Mouse (Mus musculus) neural tube, embryonic 12.5 days (tissue): ENCODE data around the gene Phactr1. TPM values are rescaled to one million over a fixed set of nuclear protein-coding genes. Genes with fewer than 3 reads are reported as not detected.

Experiments used
- ATAC-seq: fragments of 200-750 bp; cut with Nextera tagmentation; 2 replicates; pipeline ENCODE4 v1.8.0; 2017; ENCODE audit warnings: low read depth, mild to moderate bottlenecking, moderate TSS enrichment, moderate library complexity; ENCODE audit not compliant: low FRiP score
- H3K27ac ChIP-seq: fragments of 300-500 bp; sonication (generic); 2 replicates; pipeline ENCODE4 v1.5.1; 2016
- H3K27me3 ChIP-seq: fragments of 300-500 bp; sonication (generic); replicated peaks from 2 replicates; pipeline ENCODE4 v1.6.1; 2016; ENCODE audit warnings: mild to moderate bottlenecking
- H3K36me3 ChIP-seq: fragments of 300-500 bp; sonication (generic); 2 replicates; pipeline ENCODE4 v1.6.1; 2016; ENCODE audit warnings: mild to moderate bottlenecking
- H3K4me1 ChIP-seq: fragments of 300-500 bp; sonication (generic); 2 replicates; pipeline ENCODE4 v1.6.1; 2016
- H3K4me2 ChIP-seq: fragments of 300-500 bp; sonication (generic); replicated peaks from 2 replicates; pipeline ENCODE4 v1.6.1; 2016; ENCODE audit warnings: mild to moderate bottlenecking
- H3K4me3 ChIP-seq: fragments of 300-500 bp; sonication (generic); 2 replicates; pipeline ENCODE4 v1.5.1; 2016
- H3K9ac ChIP-seq: fragments of 300-500 bp; sonication (generic); 2 replicates; pipeline ENCODE4 v1.6.1; 2016; ENCODE audit warnings: mild to moderate bottlenecking
- H3K9me3 ChIP-seq: fragments of 300-500 bp; sonication (generic); 2 replicates; pipeline ENCODE4 v1.6.1; 2016; ENCODE audit warnings: mild to moderate bottlenecking
- WGBS: fragments of 180-500 bp; shearing (Covaris S2); methylation state at CpG from one replicate; pipeline ENCODE4 v1.1.7; 2016; 5-methylcytosine and 5-hydroxymethylcytosine counted together
- polyA plus RNA-seq: library from polyadenylated mRNA; unstranded; fragments of >200 nt; fragmentation: Nextera tagmentation; extraction: Ambion mirVana; gene quantifications from 2 replicates; pipeline ENCODE4 v1.2.1, GENCODE M21; 2016

Gene Phactr1
- polyA plus RNA-seq, 1 experiment from 2014 or later: 47.5 TPM

- ATAC-seq: no peak
- Histone ChIP-seq H3K36me3 (no peaks in the 10 kb centered on the region), H3K4me1 (no peaks in the 10 kb centered on the region), H3K27me3 (no peaks in the 10 kb centered on the region), H3K4me3 (no peak overlapping the region), H3K9me3 (0 out of 2 replicates have a peak, but pooled peaks cover 3% of the 10 kb centered on the region), H3K4me2 (no peak overlapping the region), H3K9ac (no peak overlapping the region), H3K27ac (no peak overlapping the region)
- 81% methylated on average over 6 of the region's 6 CpGs for WGBS
Observed at GRCm38 (mm10) chr13:43075456-43075855, 395.0 kb downstream of the Phactr1 start.

GRCm38 (mm10) chr13:43077485-43077884, 397.1 kb downstream of the Phactr1 start:
- WGBS: 90% methylated on average over 9 of the region's 9 CpGs
- Histone ChIP-seq H3K27me3 (no peaks in the 10 kb centered on the region), H3K4me3 (no peak overlapping the region), H3K4me1 (no peaks in the 10 kb centered on the region), H3K4me2 (no peak overlapping the region), H3K9me3 (0 out of 2 replicates have a peak, but pooled peaks cover 3% of the 10 kb centered on the region), H3K27ac (no peak overlapping the region), H3K9ac (no peak overlapping the region), H3K36me3 (no peaks in the 10 kb centered on the region)
- no peak for ATAC-seq

- ATAC-seq: no peak
- no peaks in the 10 kb centered on the region for H3K4me1 ChIP-seq
- H3K27ac ChIP-seq: no peak overlapping the region
Observed at GRCm38 (mm10) chr13:43085226-43085625, 404.8 kb downstream of the Phactr1 start.

GRCm38 (mm10) chr13:43094365-43094764, 413.9 kb downstream of the Phactr1 start:
- Histone ChIP-seq H3K27ac (no peak overlapping the region), H3K9ac (no peak overlapping the region), H3K4me2 (no peak overlapping the region), H3K27me3 (no peaks in the 10 kb centered on the region), H3K9me3 (no peaks in the 10 kb centered on the region), H3K4me3 (no peak overlapping the region), H3K4me1 (no peaks in the 10 kb centered on the region), H3K36me3 (peaks cover 2% of the 10 kb centered on the region; the same call in 1 of the 2 replicates)
- no peak for ATAC-seq
- 51% methylated on average over 7 of the region's 7 CpGs for WGBS

More at GRCm38 (mm10) chr13:43085226-43085625, 404.8 kb downstream of the Phactr1 start:
- Histone ChIP-seq H3K36me3 (no peaks in the 10 kb centered on the region), H3K27me3 (no peaks in the 10 kb centered on the region), H3K4me3 (no peak overlapping the region), H3K9ac (no peak overlapping the region), H3K9me3 (no peaks in the 10 kb centered on the region), H3K4me2 (no peak overlapping the region)
- WGBS: 91% methylated on average over 7 of the region's 7 CpGs

DNA sequence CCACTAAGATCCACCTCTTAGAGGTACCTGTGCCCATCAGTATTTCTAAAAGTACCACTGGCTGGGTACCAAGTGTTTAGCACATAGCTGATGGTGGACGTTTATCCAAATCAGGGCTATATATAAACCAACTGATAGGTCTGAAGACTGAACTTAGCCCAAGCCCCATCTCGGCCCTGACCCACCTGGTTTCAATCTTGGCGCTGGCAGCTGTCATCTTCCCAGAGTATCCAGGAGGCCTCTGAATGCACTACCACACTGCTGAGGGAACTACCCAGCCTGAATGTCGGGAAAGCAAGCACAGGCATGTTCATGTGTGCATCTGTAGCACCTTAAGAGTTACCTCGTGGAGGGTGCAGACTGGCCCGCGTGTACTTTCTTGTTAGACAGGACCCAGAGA, 422.5 kb downstream of the Phactr1 start:
- ATAC-seq: no peak
- no peak overlapping the region for H3K4me2 ChIP-seq
- H3K9ac ChIP-seq: no peak overlapping the region
- 0 out of 2 replicates have a peak, but pooled peaks cover 2% of the 10 kb centered on the region for H3K36me3 ChIP-seq
- WGBS: 88% methylated on average over 7 of the region's 7 CpGs
- peaks cover 5% of the 10 kb centered on the region; the same call in 1 of the 2 replicates for H3K9me3 ChIP-seq
- no peak overlapping the region for H3K27ac ChIP-seq
- no peaks in the 10 kb centered on the region for H3K4me1 ChIP-seq
- no peak overlapping the region for H3K4me3 ChIP-seq
- H3K27me3 ChIP-seq: no peaks in the 10 kb centered on the region

DNA sequence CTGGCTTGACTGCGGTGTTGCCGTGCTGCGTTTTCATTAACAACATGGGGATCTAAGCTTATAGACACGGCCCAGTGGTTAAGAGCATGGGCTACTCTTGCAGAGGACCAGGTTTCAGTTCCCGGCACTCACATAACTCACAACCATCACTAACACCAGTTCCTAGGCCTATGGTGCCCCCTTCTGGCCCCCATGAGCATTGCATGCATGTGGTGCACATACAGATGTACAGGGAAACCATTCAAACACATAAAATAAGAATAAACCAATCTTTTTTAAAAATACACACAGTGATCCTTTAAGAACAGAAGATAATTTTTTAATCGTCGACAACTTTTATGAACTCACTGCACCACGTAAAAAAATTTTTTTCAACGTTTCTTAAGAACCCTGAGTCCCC, 424.1 kb downstream of the Phactr1 start:
- WGBS: 95% methylated on average over 9 of the region's 9 CpGs
- ATAC-seq: no peak

GRCm38 (mm10) chr13:43112280-43112679, 431.9 kb downstream of the Phactr1 start:
- no peak for ATAC-seq
- Histone ChIP-seq H3K9me3 (0 out of 2 replicates have a peak, but pooled peaks cover 6% of the 10 kb centered on the region), H3K27me3 (no peaks in the 10 kb centered on the region), H3K4me2 (no peak overlapping the region), H3K27ac (no peak overlapping the region), H3K36me3 (no peaks in the 10 kb centered on the region), H3K4me3 (no peak overlapping the region), H3K9ac (no peak overlapping the region), H3K4me1 (no peaks in the 10 kb centered on the region)
- WGBS: 80% methylated on average over 7 of the region's 7 CpGs

More for the DNA sequence above, 424.1 kb downstream of the Phactr1 start:
- Histone ChIP-seq H3K4me3 (no peak overlapping the region), H3K27ac (no peak overlapping the region), H3K4me1 (no peaks in the 10 kb centered on the region), H3K27me3 (no peaks in the 10 kb centered on the region), H3K9me3 (peaks cover 5% of the 10 kb centered on the region; the same call in 1 of the 2 replicates), H3K36me3 (no peaks in the 10 kb centered on the region), H3K4me2 (no peak overlapping the region), H3K9ac (no peak overlapping the region)

DNA sequence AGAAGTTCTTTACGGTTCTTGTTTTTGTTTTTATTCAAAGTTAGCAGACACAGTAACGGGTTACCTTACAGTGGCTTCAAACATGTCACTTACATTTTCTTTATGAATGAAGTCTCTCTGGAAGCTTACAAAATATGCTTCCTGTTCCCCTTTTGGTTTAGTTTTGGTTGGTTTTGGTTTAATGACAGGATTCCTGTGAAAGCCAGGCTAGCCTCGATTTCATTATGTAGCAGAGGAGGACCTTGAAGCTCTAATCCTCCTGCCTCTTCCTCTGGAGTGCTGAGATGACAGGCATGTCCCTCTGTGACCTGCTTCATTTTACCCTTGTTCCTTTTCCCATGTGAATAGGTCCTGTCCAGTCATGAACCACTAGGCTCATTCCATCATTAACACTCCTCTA, 432.3 kb downstream of the Phactr1 start:
- Histone ChIP-seq H3K4me2 (no peak overlapping the region), H3K9ac (no peak overlapping the region), H3K4me1 (no peaks in the 10 kb centered on the region), H3K27ac (no peak overlapping the region), H3K27me3 (no peaks in the 10 kb centered on the region), H3K9me3 (0 out of 2 replicates have a peak, but pooled peaks cover 6% of the 10 kb centered on the region), H3K4me3 (no peak overlapping the region), H3K36me3 (no peaks in the 10 kb centered on the region)
- no peak for ATAC-seq
- WGBS: 81% methylated on average over 3 of the region's 3 CpGs

DNA sequence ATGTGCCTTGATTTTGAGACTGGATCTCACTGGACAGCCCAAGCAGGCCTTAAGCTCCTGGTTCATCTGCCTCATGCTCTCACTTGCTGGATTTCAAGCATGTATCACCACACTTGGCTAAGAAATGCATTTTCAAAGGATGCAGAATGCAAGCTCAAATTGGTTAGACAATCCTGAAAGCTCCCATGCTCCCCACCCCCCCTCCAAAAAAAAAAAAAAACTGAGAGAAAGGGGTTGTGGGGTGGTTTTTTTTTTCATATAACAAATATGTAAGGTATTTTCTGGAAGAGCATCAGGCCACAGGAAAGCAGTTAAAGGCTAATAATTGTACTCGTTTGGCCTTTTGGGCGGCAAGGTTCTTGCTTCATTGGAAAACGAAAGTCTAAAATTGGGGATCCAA, 432.7 kb downstream of the Phactr1 start:
- WGBS: 97% methylated on average over 3 of the region's 3 CpGs
- no peak overlapping the region for H3K4me3 ChIP-seq
- 0 out of 2 replicates have a peak, but pooled peaks cover 6% of the 10 kb centered on the region for H3K9me3 ChIP-seq
- ATAC-seq: no peak
- H3K27me3 ChIP-seq: no peaks in the 10 kb centered on the region
- no peaks in the 10 kb centered on the region for H3K36me3 ChIP-seq
- no peak overlapping the region for H3K4me2 ChIP-seq
- no peak overlapping the region for H3K27ac ChIP-seq
- H3K9ac ChIP-seq: no peak overlapping the region
- no peaks in the 10 kb centered on the region for H3K4me1 ChIP-seq

GRCm38 (mm10) chr13:43122306-43123070, 442.1 kb downstream of the Phactr1 start:
- 69% methylated on average over 16 of the region's 16 CpGs for WGBS
- H3K9ac ChIP-seq: no peak overlapping the region
- no peaks in the 10 kb centered on the region for H3K27me3 ChIP-seq
- no peak for ATAC-seq
- H3K4me3 ChIP-seq: 0 out of 2 replicates have a peak overlapping the region, but pooled peaks have one; percentile 7
- H3K36me3 ChIP-seq: no peaks in the 10 kb centered on the region
- no peaks in the 10 kb centered on the region for H3K9me3 ChIP-seq
- H3K27ac ChIP-seq: no peak overlapping the region
- H3K4me2 ChIP-seq: 0 out of 2 replicates have a peak overlapping the region, but pooled peaks have one; percentile 7
- peaks cover 4% of the 10 kb centered on the region; the same call in 1 of the 2 replicates for H3K4me1 ChIP-seq

- Histone ChIP-seq H3K4me1 (peaks cover 4% of the 10 kb centered on the region; the same call in 1 of the 2 replicates), H3K4me2 (no peak overlapping the region), H3K9ac (no peak overlapping the region), H3K36me3 (no peaks in the 10 kb centered on the region), H3K27me3 (no peaks in the 10 kb centered on the region), H3K27ac (no peak overlapping the region), H3K4me3 (no peak overlapping the region), H3K9me3 (no peaks in the 10 kb centered on the region)
- no peak for ATAC-seq
- 57% methylated on average over 17 of the region's 17 CpGs for WGBS
Observed at GRCm38 (mm10) chr13:43123895-43124682, 443.7 kb downstream of the Phactr1 start.

DNA sequence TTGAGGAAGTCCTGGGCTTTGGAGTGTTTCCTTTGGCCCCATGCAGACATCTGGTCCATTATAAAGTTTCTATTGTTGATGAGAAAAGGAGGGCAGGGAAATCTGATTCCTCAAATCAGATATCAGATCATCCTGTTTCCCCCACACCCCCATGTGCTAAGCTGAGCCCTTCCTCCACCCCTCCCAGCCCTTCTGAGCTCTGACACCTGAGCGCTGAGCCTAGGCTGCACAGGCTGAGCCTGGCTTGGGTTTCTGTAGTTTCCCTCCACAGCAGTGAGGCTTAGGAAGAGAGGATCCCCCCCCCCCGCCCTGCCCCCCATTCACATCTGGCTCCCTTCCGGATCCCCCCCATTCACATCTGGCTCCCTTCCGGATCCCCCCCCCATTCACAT, 444.3 kb downstream of the Phactr1 start:
- H3K4me2 ChIP-seq: no peak overlapping the region
- 41% methylated on average over 4 of the region's 4 CpGs for WGBS
- no peak for ATAC-seq
- H3K9me3 ChIP-seq: no peaks in the 10 kb centered on the region
- H3K27me3 ChIP-seq: no peaks in the 10 kb centered on the region
- no peak overlapping the region for H3K27ac ChIP-seq
- peaks cover 4% of the 10 kb centered on the region; the same call in 1 of the 2 replicates for H3K4me1 ChIP-seq
- no peaks in the 10 kb centered on the region for H3K36me3 ChIP-seq
- no peak overlapping the region for H3K9ac ChIP-seq
- no peak overlapping the region for H3K4me3 ChIP-seq
